Mouse (Mus musculus): ENCODE data around the gene Iqsec1. TPM values are rescaled to one million over a fixed set of nuclear protein-coding genes. Genes with fewer than 3 reads are reported as not detected.

Gene Iqsec1
- polyA plus RNA-seq, 1 experiment from 2014 or later, result 4.2 TPM

- DNase-seq (no peak), ATAC-seq (no peak)
- TF ChIP-seq EP300 (IDR thresholded peaks at IDR 0.05; ENCODE audit: low read depth) (no peak), CTCF (IDR thresholded peaks at IDR 0.05; ENCODE audit: low read depth) (no peak)
- Histone ChIP-seq H3K36me3 (replicated peaks; ENCODE audit: insufficient read depth, low read length) (no peaks in the 10 kb centered on the region), H3K9me3 (ENCODE audit: low read length) (no peaks in the 10 kb centered on the region), H3K27ac (ENCODE audit: low read depth) (no peak overlapping the region), H3K4me3 (ENCODE audit: low read depth, low read length) (no peak overlapping the region), H3K9ac (replicated peaks) (no peak overlapping the region), H3K4me2 (ENCODE audit: low read depth, low read length) (no peak overlapping the region), H3K27me3 (ENCODE audit: insufficient read depth, low read length) (peaks cover 22% of the 10 kb centered on the region), H3K4me1 (ENCODE audit: insufficient read depth) (peaks cover 29% of the 10 kb centered on the region)
- WGBS (ENCODE audit: insufficient replicate concordance), result 48% methylated on average over 3 of the region's 3 CpGs
Measured at GRCm38 (mm10) chr6:90984101-90984500, 4.4 kb downstream of the Iqsec1 start.

GRCm38 (mm10) chr6:90974279-90974678 lies 14.2 kb downstream of the Iqsec1 start:
- Histone ChIP-seq H3K4me1 (ENCODE audit: insufficient read depth) (no peaks in the 10 kb centered on the region), H3K27me3 (ENCODE audit: insufficient read depth, low read length) (no peaks in the 10 kb centered on the region)
- ATAC-seq, result no peak

GRCm38 (mm10) chr6:90969341-90969871 lies 19.1 kb downstream of the Iqsec1 start:
- no peaks in the 10 kb centered on the region for H3K36me3 ChIP-seq (replicated peaks; ENCODE audit: insufficient read depth, low read length)

More at GRCm38 (mm10) chr6:90974279-90974678, 14.2 kb downstream of the Iqsec1 start:
- H3K4me2 ChIP-seq (ENCODE audit: low read depth, low read length), result no peak overlapping the region
- TF ChIP-seq CTCF (IDR thresholded peaks at IDR 0.05; ENCODE audit: low read depth) (no peak), EP300 (IDR thresholded peaks at IDR 0.05; ENCODE audit: low read depth) (no peak)
- DNase-seq, result no peak
- 75% methylated on average over 2 of the region's 2 CpGs for WGBS (ENCODE audit: insufficient replicate concordance)
- H3K9me3 ChIP-seq (ENCODE audit: low read length), result no peaks in the 10 kb centered on the region
- H3K27ac ChIP-seq (ENCODE audit: low read depth), result no peak overlapping the region
- H3K36me3 ChIP-seq (replicated peaks; ENCODE audit: insufficient read depth, low read length), result no peaks in the 10 kb centered on the region
- H3K4me3 ChIP-seq (ENCODE audit: low read depth, low read length), result no peak overlapping the region
- no peak overlapping the region for H3K9ac ChIP-seq (replicated peaks)

GRCm38 (mm10) chr6:90953349-90953748 lies 35.1 kb downstream of the Iqsec1 start:
- 56% methylated on average over 4 of the region's 4 CpGs for WGBS (ENCODE audit: insufficient replicate concordance)
- ATAC-seq (no peak), DNase-seq (no peak)
- Histone ChIP-seq H3K4me2 (ENCODE audit: low read depth, low read length) (no peak overlapping the region), H3K9ac (replicated peaks) (no peak overlapping the region), H3K9me3 (ENCODE audit: low read length) (no peaks in the 10 kb centered on the region), H3K4me3 (ENCODE audit: low read depth, low read length) (no peak overlapping the region), H3K4me1 (ENCODE audit: insufficient read depth) (no peaks in the 10 kb centered on the region), H3K27ac (ENCODE audit: low read depth) (no peak overlapping the region), H3K27me3 (ENCODE audit: insufficient read depth, low read length) (no peaks in the 10 kb centered on the region), H3K36me3 (replicated peaks; ENCODE audit: insufficient read depth, low read length) (no peaks in the 10 kb centered on the region)
- TF ChIP-seq CTCF (IDR thresholded peaks at IDR 0.05; ENCODE audit: low read depth), result no peak
- TF ChIP-seq EP300 (IDR thresholded peaks at IDR 0.05; ENCODE audit: low read depth), result no peak

More at GRCm38 (mm10) chr6:90969341-90969871, 19.1 kb downstream of the Iqsec1 start:
- 38% methylated on average over 2 of the region's 2 CpGs for WGBS (ENCODE audit: insufficient replicate concordance)
- Histone ChIP-seq H3K9me3 (ENCODE audit: low read length) (no peaks in the 10 kb centered on the region), H3K4me2 (ENCODE audit: low read depth, low read length) (no peak overlapping the region), H3K27ac (ENCODE audit: low read depth) (no peak overlapping the region), H3K4me3 (ENCODE audit: low read depth, low read length) (no peak overlapping the region), H3K9ac (replicated peaks) (no peak overlapping the region), H3K27me3 (ENCODE audit: insufficient read depth, low read length) (no peaks in the 10 kb centered on the region), H3K4me1 (ENCODE audit: insufficient read depth) (no peaks in the 10 kb centered on the region)
- ATAC-seq (no peak), DNase-seq (no peak)
- TF ChIP-seq CTCF (IDR thresholded peaks at IDR 0.05; ENCODE audit: low read depth) (no peak), EP300 (IDR thresholded peaks at IDR 0.05; ENCODE audit: low read depth) (no peak)

GRCm38 (mm10) chr6:90950936-90951335 lies 37.5 kb downstream of the Iqsec1 start:
- no peak for ATAC-seq
- H3K27me3 ChIP-seq (ENCODE audit: insufficient read depth, low read length), result no peaks in the 10 kb centered on the region
- WGBS (ENCODE audit: insufficient replicate concordance), result 43% methylated on average over 2 of the region's 2 CpGs
- H3K27ac ChIP-seq (ENCODE audit: low read depth), result no peak overlapping the region
- no peak for DNase-seq
- H3K9ac ChIP-seq (replicated peaks), result no peak overlapping the region
- TF ChIP-seq CTCF (IDR thresholded peaks at IDR 0.05; ENCODE audit: low read depth) (no peak), EP300 (IDR thresholded peaks at IDR 0.05; ENCODE audit: low read depth) (no peak)
- H3K4me1 ChIP-seq (ENCODE audit: insufficient read depth), result no peaks in the 10 kb centered on the region
- no peak overlapping the region for H3K4me2 ChIP-seq (ENCODE audit: low read depth, low read length)
- H3K36me3 ChIP-seq (replicated peaks; ENCODE audit: insufficient read depth, low read length), result no peaks in the 10 kb centered on the region
- no peak overlapping the region for H3K4me3 ChIP-seq (ENCODE audit: low read depth, low read length)
- no peaks in the 10 kb centered on the region for H3K9me3 ChIP-seq (ENCODE audit: low read length)

- ATAC-seq (no peak), DNase-seq (no peak)
- Histone ChIP-seq H3K27me3 (ENCODE audit: insufficient read depth, low read length) (no peaks in the 10 kb centered on the region), H3K9ac (replicated peaks) (no peak overlapping the region), H3K9me3 (ENCODE audit: low read length) (no peaks in the 10 kb centered on the region), H3K4me2 (ENCODE audit: low read depth, low read length) (no peak overlapping the region), H3K36me3 (replicated peaks; ENCODE audit: insufficient read depth, low read length) (no peaks in the 10 kb centered on the region), H3K27ac (ENCODE audit: low read depth) (no peak overlapping the region), H3K4me1 (ENCODE audit: insufficient read depth) (no peaks in the 10 kb centered on the region), H3K4me3 (ENCODE audit: low read depth, low read length) (no peak overlapping the region)
- 61% methylated on average over 1 of the region's 1 CpGs for WGBS (ENCODE audit: insufficient replicate concordance)
- TF ChIP-seq CTCF (IDR thresholded peaks at IDR 0.05; ENCODE audit: low read depth) (no peak), EP300 (IDR thresholded peaks at IDR 0.05; ENCODE audit: low read depth) (no peak)
Measured at GRCm38 (mm10) chr6:90948097-90948496, 40.4 kb downstream of the Iqsec1 start.
